Mouse (Mus musculus) adrenal gland, postnatal 4 days (tissue): ENCODE measurements around the gene Pde6g. TPM values are rescaled to one million over a fixed set of nuclear protein-coding genes. Genes with fewer than 3 reads are reported as not detected.
"Not testable (repeated sequence)": the region's sequence is repeated elsewhere in the genome, so short reads cannot be mapped to it uniquely, and the experiment has no call there.

ENCODE experiments used
- DNase-seq, 2 experiments: peaks; one replicate each; pipeline ENCODE4 v3.0.0; 2021 to 2022; ENCODE audit warnings: low spot score in 2 of 2, mixed read lengths in 2 of 2
- total RNA-seq, 2 experiments: library from RNA; stranded (reverse); gene quantifications; 2 replicates each; pipeline ENCODE4 v1.2.3; 2021

The Pde6g gene
- total RNA-seq, 2 experiments from 2014 or later, result 0.25 TPM; not detected in 1

- peak; percentile 27 to 37 for DNase-seq
Observed at GRCm38 (mm10) chr11:120423569-120424295, 29.6 kb downstream of the Pde6g start.

GRCm38 (mm10) chr11:120422651-120423568 lies 30.4 kb downstream of the Pde6g start:
- no peak for DNase-seq

- no peak for DNase-seq
Observed at GRCm38 (mm10) chr11:120418592-120418991, 34.7 kb downstream of the Pde6g start.

GRCm38 (mm10) chr11:120417852-120418251 lies 35.4 kb downstream of the Pde6g start:
- DNase-seq, result no peak

- DNase-seq, result not testable (repeated sequence)
Observed at GRCm38 (mm10) chr11:120413621-120414020, 39.7 kb downstream of the Pde6g start.

- DNase-seq, result no peak
Observed at GRCm38 (mm10) chr11:120406445-120406844, 46.9 kb downstream of the Pde6g start.

GRCm38 (mm10) chr11:120405867-120406266 lies 47.4 kb downstream of the Pde6g start:
- DNase-seq, result no peak

- DNase-seq, result no peak
Observed at GRCm38 (mm10) chr11:120404814-120405213, 48.5 kb downstream of the Pde6g start.

GRCm38 (mm10) chr11:120399319-120399718 lies 54.0 kb downstream of the Pde6g start:
- DNase-seq, result no peak

Other genes starting within 250 kb of the Pde6g start
- 10 to 100 TPM; 25.3 to 26.7 TPM for gene Bahcc1, start 220.6 kb downstream of the Pde6g start, total RNA-seq
- gene Actg1, start 105.0 kb downstream of the Pde6g start, total RNA-seq, result 1,000 to 10,000 TPM in 1 of 2 experiments, 100 to 1,000 TPM in 1; 949 to 1,134 TPM
- under 1 TPM; 0.39 to 0.51 TPM for gene Fscn2, start 92.0 kb downstream of the Pde6g start, total RNA-seq
- 10 to 100 TPM; 34.5 to 35.6 TPM for gene Faap100, start 74.7 kb downstream of the Pde6g start, total RNA-seq
- gene Nploc4, start 15.8 kb downstream of the Pde6g start, total RNA-seq, result 10 to 100 TPM; 76.3 to 77.5 TPM
- gene Tspan10, start 10.9 kb downstream of the Pde6g start, total RNA-seq, result 10 to 100 TPM in 1 of 2 experiments, 1 to 10 TPM in 1; 7.1 to 10.2 TPM
- gene Oxld1, start 4.6 kb upstream of the Pde6g start, total RNA-seq, result 10 to 100 TPM; 34.6 to 43.3 TPM
- 10 to 100 TPM; 19.0 to 21.4 TPM for gene Ccdc137, start 4.6 kb upstream of the Pde6g start, total RNA-seq
- gene Arl16, start 14.1 kb upstream of the Pde6g start, total RNA-seq, result 10 to 100 TPM; 24.4 to 26.8 TPM
- 100 to 1,000 TPM; 105 to 107 TPM for gene Mrpl12, start 31.1 kb upstream of the Pde6g start, total RNA-seq
- gene Slc25a10, start 38.3 kb upstream of the Pde6g start, total RNA-seq, result 100 to 1,000 TPM; 102 to 103 TPM
- gene Gcgr, start 77.2 kb upstream of the Pde6g start, total RNA-seq, result 1 to 10 TPM; 2.5 to 9.8 TPM
- 10 to 100 TPM; 80.6 to 84.2 TPM for gene Mcrip1, start 96.2 kb upstream of the Pde6g start, total RNA-seq
- 1 to 10 TPM; 1.3 to 5.6 TPM for gene Ppp1r27, start 97.6 kb upstream of the Pde6g start, total RNA-seq
- gene P4hb, start 119.8 kb upstream of the Pde6g start, total RNA-seq, result 100 to 1,000 TPM; 531 to 539 TPM
- 100 to 1,000 TPM; 321 to 354 TPM for gene Arhgdia, start 128.1 kb upstream of the Pde6g start, total RNA-seq
- gene Alyref, start 144.9 kb upstream of the Pde6g start, total RNA-seq, result 100 to 1,000 TPM; 136 to 169 TPM
- 10 to 100 TPM; 87.4 to 90.7 TPM for gene Anapc11, start 144.9 kb upstream of the Pde6g start, total RNA-seq
- 1 to 10 TPM; 2.4 to 5.4 TPM for gene Npb, start 155.0 kb upstream of the Pde6g start, total RNA-seq
- 100 to 1,000 TPM; 135 to 144 TPM for gene Pcyt2, start 164.4 kb upstream of the Pde6g start, total RNA-seq
- 10 to 100 TPM; 49.0 to 58.1 TPM for gene Sirt7, start 171.7 kb upstream of the Pde6g start, total RNA-seq
- 10 to 100 TPM; 51.4 to 56.0 TPM for gene Mafg, start 180.1 kb upstream of the Pde6g start, total RNA-seq
- gene Pycr1, start 190.3 kb upstream of the Pde6g start, total RNA-seq, result 1 to 10 TPM; 5.4 to 8.6 TPM
- 1 to 10 TPM; 1.4 to 3.8 TPM for gene Myadml2, start 194.7 kb upstream of the Pde6g start, total RNA-seq
- gene Notum, start 207.7 kb upstream of the Pde6g start, total RNA-seq, result 10 to 100 TPM in 1 of 2 experiments, 1 to 10 TPM in 1; 8.6 to 14.8 TPM
- 100 to 1,000 TPM; 108 to 110 TPM for gene Aspscr1, start 219.5 kb upstream of the Pde6g start, total RNA-seq